Mouse (Mus musculus): ENCODE measurements at regions not wholly inside any gene's neighbourhood (a gene's known extent, or its start where the extent isn't known, plus 50 kb on each side); places are given as distances from the start of the nearest gene placed in this dataset.

- no peaks in the 10 kb centered on the region for H3K79me2 ChIP-seq (replicated peaks; ENCODE audit: control insufficient read depth, extremely low read depth, insufficient read depth, poor library complexity, severe bottlenecking)
- H3K4me3 ChIP-seq (replicated peaks in 1 of 3; ENCODE audit: low read depth in 2 of 3, low read length in 2 of 3, poor library complexity in 1 of 3), result no peak overlapping the region
- H3K4me2 ChIP-seq (ENCODE audit: insufficient read depth, low read depth, poor library complexity, severe bottlenecking), result no peak overlapping the region
- peak; percentile 5 for DNase-seq (ENCODE audit: extremely low read depth)
- peaks cover 0 to 9% of the 10 kb centered on the region in 2 experiments; a peak in 2 of 4 replicates for H3K4me1 ChIP-seq (ENCODE audit: control insufficient read depth in 1 of 2, insufficient read depth in 2 of 2)
- H3K9ac ChIP-seq (ENCODE audit: insufficient read depth, low read depth), result no peak overlapping the region
- no peaks in the 10 kb centered on the region for H3K27me3 ChIP-seq (replicated peaks)
- dilution Hi-C loops (cut with MboI; ENCODE audit: extremely low pct_ligation_motif_present, extremely low pct_unique_long_range_greater_than_20kb, low sequenced_read_pairs), result no loop called here
- H3K36me3 ChIP-seq (replicated peaks in 1 of 2; ENCODE audit: control insufficient read depth in 1 of 2, insufficient read depth in 1 of 2, low read length in 1 of 2), result no peaks in the 10 kb centered on the region
- H3K9me3 ChIP-seq (replicated peaks; ENCODE audit: low read length), result no peaks in the 10 kb centered on the region
- H3K27ac ChIP-seq (ENCODE audit: insufficient read depth, low read depth), result no peak overlapping the region
- in situ Hi-C loops (cut with MboI; ENCODE audit: low pct_ligation_motif_present, low pct_unique_long_range_greater_than_20kb, low sequenced_read_pairs), result no loop called here
- TF ChIP-seq MYC (IDR thresholded peaks at IDR 0.05; ENCODE audit: low read depth, low read length) (no peak), UBTF (IDR thresholded peaks at IDR 0.05; ENCODE audit: low read depth, low read length) (no peak), EP300 (IDR thresholded peaks at IDR 0.05; ENCODE audit: low read length) (no peak), ZC3H11A (IDR thresholded peaks at IDR 0.05; ENCODE audit: low read depth, low read length) (no peak), SMC3 (IDR thresholded peaks at IDR 0.05; ENCODE audit: low read depth, low read length) (no peak), MXI1 (IDR thresholded peaks at IDR 0.05; ENCODE audit: low read depth, low read length) (no peak), BHLHE40 (IDR thresholded peaks at IDR 0.05; ENCODE audit: low read depth, low read length) (no peak), CHD2 (IDR thresholded peaks at IDR 0.05; ENCODE audit: low read length) (no peak), PAX5 (IDR thresholded peaks at IDR 0.05; ENCODE audit: low read length) (no peak), USF1 (IDR thresholded peaks at IDR 0.05; ENCODE audit: low read depth, low read length) (no peak), JUND (conservative IDR thresholded peaks at IDR 0.05; ENCODE audit: low read depth, low read length) (no peak), KAT2A (IDR thresholded peaks at IDR 0.05; ENCODE audit: insufficient replicate concordance, low read length) (no peak), MEF2A (IDR thresholded peaks at IDR 0.05; ENCODE audit: borderline replicate concordance, low read depth, low read length) (no peak), ZKSCAN1 (IDR thresholded peaks at IDR 0.05; ENCODE audit: borderline replicate concordance, low read depth, low read length) (no peak), CTCF (conservative IDR thresholded peaks at IDR 0.05 in 1 of 2, IDR thresholded peaks at IDR 0.05 in 1 of 2; ENCODE audit: low read depth in 2 of 2, low read length in 2 of 2) (no peak), USF2 (conservative IDR thresholded peaks at IDR 0.05; ENCODE audit: low read depth, low read length) (no peak), ZNF384 (IDR thresholded peaks at IDR 0.05; ENCODE audit: low read depth, low read length) (no peak), TCF12 (IDR thresholded peaks at IDR 0.05; ENCODE audit: low read depth, low read length) (no peak)
Observed at GRCm38 (mm10) chr2:114419346-114419745, 218.1 kb upstream of the Zfp770 start.

- dilution Hi-C loops (cut with MboI; ENCODE audit: extremely low pct_ligation_motif_present, extremely low pct_unique_long_range_greater_than_20kb, low sequenced_read_pairs), result no loop called here
- Histone ChIP-seq H3K9me3 (replicated peaks; ENCODE audit: low read length) (no peaks in the 10 kb centered on the region), H3K4me1 (ENCODE audit: control insufficient read depth in 1 of 2, insufficient read depth in 2 of 2) (no peaks in the 10 kb centered on the region), H3K27ac (ENCODE audit: insufficient read depth, low read depth) (no peak overlapping the region), H3K4me2 (ENCODE audit: insufficient read depth, low read depth, poor library complexity, severe bottlenecking) (no peak overlapping the region), H3K79me2 (replicated peaks; ENCODE audit: control insufficient read depth, extremely low read depth, insufficient read depth, poor library complexity, severe bottlenecking) (no peaks in the 10 kb centered on the region), H3K36me3 (replicated peaks in 1 of 2; ENCODE audit: control insufficient read depth in 1 of 2, insufficient read depth in 1 of 2, low read length in 1 of 2) (no peaks in the 10 kb centered on the region), H3K27me3 (replicated peaks) (no peaks in the 10 kb centered on the region), H3K9ac (ENCODE audit: insufficient read depth, low read depth) (no peak overlapping the region), H3K4me3 (replicated peaks in 1 of 3; ENCODE audit: low read depth in 2 of 3, low read length in 2 of 3, poor library complexity in 1 of 3) (no peak overlapping the region)
- TF ChIP-seq JUN (IDR thresholded peaks at IDR 0.05; ENCODE audit: insufficient read depth, low read depth, low read length), result peak; percentile 80
- TF ChIP-seq ELF1 (IDR thresholded peaks at IDR 0.05; ENCODE audit: low read depth, low read length), result no peak
- TF ChIP-seq JUND (conservative IDR thresholded peaks at IDR 0.05; ENCODE audit: low read depth, low read length), result peak; percentile 86
- TF ChIP-seq EP300 (IDR thresholded peaks at IDR 0.05; ENCODE audit: low read length), result no peak
- no peak for TF ChIP-seq HCFC1 (IDR thresholded peaks at IDR 0.05; ENCODE audit: low read depth, low read length)
- no peak for TF ChIP-seq NRF1 (IDR thresholded peaks at IDR 0.05; ENCODE audit: low read depth, low read length)
- no peak for TF ChIP-seq RAD21 (IDR thresholded peaks at IDR 0.05; ENCODE audit: low read depth, low read length)
- in situ Hi-C loops (cut with MboI; ENCODE audit: low pct_ligation_motif_present, low pct_unique_long_range_greater_than_20kb, low sequenced_read_pairs), result no loop called here
- peak; percentile 11 for DNase-seq (ENCODE audit: extremely low read depth)
Observed at GRCm38 (mm10) chr2:114413013-114413412, 211.7 kb upstream of the Zfp770 start.

All from CH12.LX (cell line).